Mouse (Mus musculus): ENCODE measurements at regions not wholly inside any gene's neighbourhood (a gene's known extent, or its start where the extent isn't known, plus 50 kb on each side); places are given as distances from the start of the nearest gene placed in this dataset.

DNA sequence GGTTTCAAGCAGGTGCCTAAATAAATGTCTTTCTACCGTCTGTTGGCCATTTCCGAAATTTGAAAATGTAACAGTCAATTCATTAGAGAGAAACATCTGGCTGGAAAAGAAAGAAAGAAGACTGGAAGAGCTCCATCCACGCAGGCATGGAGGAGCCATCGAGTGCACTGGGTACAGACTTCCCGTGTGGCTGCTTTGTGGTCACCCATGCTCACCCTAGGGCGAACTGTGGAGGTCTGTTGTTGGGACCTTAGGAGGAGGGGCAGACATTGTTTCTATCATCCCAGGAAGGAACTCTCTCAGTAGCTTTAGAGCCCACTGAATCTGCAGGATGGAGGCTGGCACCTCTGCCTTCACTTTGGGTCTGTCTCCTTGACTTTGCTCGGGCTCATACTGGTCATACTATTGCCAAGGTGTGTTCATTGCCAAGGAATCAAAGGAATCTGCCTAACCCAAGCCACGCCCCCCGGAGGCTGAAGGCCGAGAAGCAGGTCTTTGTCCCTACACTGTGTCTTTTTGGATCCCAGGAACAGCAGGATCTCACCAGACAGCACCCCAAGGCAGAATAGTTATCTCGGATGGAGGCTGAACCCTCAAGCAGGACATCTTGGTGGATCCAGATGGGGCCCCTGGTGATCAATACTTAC, 54.3 kb upstream of the Kcng1 start:
- TF ChIP-seq HCFC1 (IDR thresholded peaks at IDR 0.05; ENCODE audit: borderline replicate concordance, insufficient read depth, low read length) (no peak), ZNF384 (IDR thresholded peaks at IDR 0.05; ENCODE audit: low read depth, low read length) (no peak), MAFK (IDR thresholded peaks at IDR 0.05; ENCODE audit: insufficient read depth, low read depth, low read length) (no peak), ZC3H11A (IDR thresholded peaks at IDR 0.05; ENCODE audit: borderline replicate concordance, low read depth, low read length) (no peak)

Data from ES-E14 (cell line).